Mouse (Mus musculus) liver, embryonic 14.5 days (tissue): ENCODE data around the gene Alox8.

Experiments used
- CTCF ChIP-seq: IDR thresholded peaks from 2 replicates; pipeline ENCODE4 v1.5.1; 2016; ENCODE audit warnings: antibody characterized with exemption, low read depth, control low read depth
- EP300 ChIP-seq: IDR thresholded peaks from 2 replicates; pipeline ENCODE4 v1.6.1; 2016; ENCODE audit warnings: antibody characterized with exemption, low read depth

DNA sequence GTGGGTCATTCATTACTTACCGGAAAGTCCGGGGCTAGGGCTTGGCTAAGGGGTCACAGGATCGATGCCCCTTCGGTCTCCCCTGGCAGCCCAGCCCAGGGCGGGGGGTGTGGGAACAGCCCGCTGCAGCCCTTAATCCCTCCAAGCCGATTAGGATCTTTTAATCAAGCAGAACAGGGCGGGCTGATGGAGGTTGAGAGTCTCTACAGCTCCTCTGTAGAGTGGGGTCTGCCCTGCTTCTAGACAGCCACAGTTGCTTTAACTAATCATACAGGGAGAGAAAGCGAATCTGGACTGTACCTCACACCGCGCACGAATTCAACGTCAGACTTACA is 39.2 kb upstream of the Alox8 start, which contains the start of gene Gucy2e:
- TF ChIP-seq CTCF, result no peak
- TF ChIP-seq EP300, result no peak
